18 mouse cellular contexts compared by ENCODE assay signal in genomic region chr11:102631203-102631602, GRCm38 (mm10). TPM values are rescaled to one million over a fixed set of nuclear protein-coding genes. Genes with fewer than 3 reads are reported as not detected.
A peak's percentile ranks its signal among the peaks of the same experiment; 100 is the strongest.
DNase-seq lines count a peak whose midpoint lies in the region; ATAC-seq and TF ChIP-seq lines count a peak whose summit lies in the region.
"Had no signal": no experiment of that assay in that cellular context is flagged by ENCODE, and none has a peak within 500 bp of the region (broad histone marks: within the 10 kb centered on the region; RNA-seq: fewer than 3 reads in every experiment).

No protein-coding gene starts in this region.

- H3K4me2 ChIP-seq in kidney, embryonic 16.5 days (replicated peaks; ENCODE audit: low read depth, low read length), result no peak overlapping the region
- no peak overlapping the region for H3K4me2 ChIP-seq in stomach, embryonic 16.5 days (ENCODE audit: low read depth, low read length)
- H3K4me2 ChIP-seq in stomach, postnatal 0 days (replicated peaks; ENCODE audit: low read depth), result no peak overlapping the region
- H3K4me2 ChIP-seq: midbrain, embryonic 13.5 days had no signal

- H3K36me3 ChIP-seq in heart, embryonic 10.5 days, result no peaks in the 10 kb centered on the region
- H3K36me3 ChIP-seq in kidney, embryonic 16.5 days (ENCODE audit: insufficient read depth, low read length), result no peaks in the 10 kb centered on the region
- no peaks in the 10 kb centered on the region for H3K36me3 ChIP-seq in stomach, embryonic 16.5 days (ENCODE audit: control insufficient read depth, insufficient read depth, low read length)
- no peaks in the 10 kb centered on the region for H3K36me3 ChIP-seq in stomach, postnatal 0 days (ENCODE audit: control insufficient read depth, insufficient read depth, low read length)
- H3K36me3 ChIP-seq: midbrain, embryonic 13.5 days had no signal

- intact Hi-C loops in left cerebral cortex, postnatal 10 days (cut with DNase I), result no loop called here

- no peaks in the 10 kb centered on the region for H3K9me3 ChIP-seq in heart, embryonic 10.5 days
- H3K9me3 ChIP-seq in kidney, embryonic 16.5 days (ENCODE audit: low read length), result no peaks in the 10 kb centered on the region
- no peaks in the 10 kb centered on the region for H3K9me3 ChIP-seq in stomach, embryonic 16.5 days (replicated peaks; ENCODE audit: control insufficient read depth, low read length)
- no peaks in the 10 kb centered on the region for H3K9me3 ChIP-seq in stomach, postnatal 0 days (ENCODE audit: control insufficient read depth, low read length)
- H3K9me3 ChIP-seq: midbrain, embryonic 13.5 days had no signal

- TF ChIP-seq CTCF in stomach, postnatal 0 days (IDR thresholded peaks at IDR 0.05; ENCODE audit: low read depth), result no peak

- H3K4me3 ChIP-seq in heart, embryonic 10.5 days, result no peak overlapping the region; the same call in 1 of the 2 replicates
- H3K4me3 ChIP-seq in kidney, embryonic 16.5 days (ENCODE audit: low read length), result no peak overlapping the region
- H3K4me3 ChIP-seq in stomach, embryonic 16.5 days (replicated peaks; ENCODE audit: low read length), result no peak overlapping the region
- no peak overlapping the region for H3K4me3 ChIP-seq in stomach, postnatal 0 days (ENCODE audit: low read depth, low read length)
- H3K4me3 ChIP-seq: layer of hippocampus, adult 2 months; midbrain, embryonic 13.5 days; myocyte had no signal

- no peak for DNase-seq in heart, embryonic 10.5 days (ENCODE audit: low spot score)
- no peak for DNase-seq in heart, adult 8-10 months (ENCODE audit: low spot score)
- no peak for DNase-seq in kidney, adult 8-10 months
- no peak for DNase-seq in stomach, postnatal 0 days (ENCODE audit: low spot score)
- DNase-seq in gastrocnemius, postnatal 25 days, result no peak
- no peak for DNase-seq in left cerebral cortex, postnatal 10 days (ENCODE audit: extremely low spot score in 1 of 2, low spot score in 2 of 2)
- DNase-seq: adrenal gland, adult 2 months; gastrocnemius, postnatal 36 days; heart, postnatal 4 days; kidney, adult 11 months; liver; liver, postnatal 0 days; spleen, adult 18-20 months had no signal

- no peak overlapping the region for H3K9ac ChIP-seq in kidney, embryonic 16.5 days (replicated peaks; ENCODE audit: low read length)
- H3K9ac ChIP-seq in stomach, embryonic 16.5 days (ENCODE audit: low read length), result no peak overlapping the region
- H3K9ac ChIP-seq in stomach, postnatal 0 days (ENCODE audit: low read length), result no peak overlapping the region
- H3K9ac ChIP-seq: liver, postnatal 0 days; midbrain, embryonic 13.5 days had no signal

- WGBS in heart, embryonic 10.5 days, result 54% methylated on average over 5 of the region's 5 CpGs
- 21% methylated on average over 5 of the region's 5 CpGs for WGBS in kidney, embryonic 16.5 days
- WGBS in stomach, embryonic 16.5 days, result 35% methylated on average over 5 of the region's 5 CpGs
- 55% methylated on average over 5 of the region's 5 CpGs for WGBS in stomach, postnatal 0 days

- ATAC-seq in kidney, embryonic 16.5 days (ENCODE audit: low FRiP score, low TSS enrichment), result no peak
- ATAC-seq in stomach, embryonic 16.5 days (ENCODE audit: insufficient read depth, low FRiP score), result peak; percentile 54; the same call in 1 of the 2 replicates
- ATAC-seq in stomach, postnatal 0 days (ENCODE audit: low FRiP score, low TSS enrichment), result no peak
- ATAC-seq: liver, postnatal 0 days; midbrain, embryonic 13.5 days had no signal

- H3K27me3 ChIP-seq in heart, embryonic 10.5 days (ENCODE audit: insufficient read depth, poor library complexity, severe bottlenecking), result no peaks in the 10 kb centered on the region
- H3K27me3 ChIP-seq in kidney, embryonic 16.5 days (ENCODE audit: insufficient read depth, low read length), result no peaks in the 10 kb centered on the region
- H3K27me3 ChIP-seq in stomach, embryonic 16.5 days (ENCODE audit: control insufficient read depth, insufficient read depth, low read length), result no peaks in the 10 kb centered on the region
- no peaks in the 10 kb centered on the region for H3K27me3 ChIP-seq in stomach, postnatal 0 days (ENCODE audit: control insufficient read depth, insufficient read depth, low read length)

- peaks cover 66% of the 10 kb centered on the region for H3K4me1 ChIP-seq in heart, embryonic 10.5 days
- H3K4me1 ChIP-seq in kidney, embryonic 16.5 days (ENCODE audit: insufficient read depth, low read length), result peaks cover 36% of the 10 kb centered on the region
- H3K4me1 ChIP-seq in stomach, embryonic 16.5 days (ENCODE audit: control insufficient read depth, insufficient read depth, low read length), result peaks cover 37% of the 10 kb centered on the region
- H3K4me1 ChIP-seq in stomach, postnatal 0 days (replicated peaks; ENCODE audit: control insufficient read depth, insufficient read depth), result 0 out of 2 replicates have a peak, but pooled peaks cover 5% of the 10 kb centered on the region

- peak overlapping the region; percentile 81 for H3K27ac ChIP-seq in heart, embryonic 10.5 days
- H3K27ac ChIP-seq in kidney, embryonic 16.5 days (ENCODE audit: low read length), result peak overlapping the region; percentile 71; the same call in 1 of the 2 replicates
- H3K27ac ChIP-seq in stomach, embryonic 16.5 days (ENCODE audit: low read length), result 0 out of 2 replicates have a peak overlapping the region, but pooled peaks have one; percentile 15
- no peak overlapping the region for H3K27ac ChIP-seq in stomach, postnatal 0 days (replicated peaks)
- H3K27ac ChIP-seq: layer of hippocampus, adult 2 months; midbrain, embryonic 13.5 days had no signal

- TF ChIP-seq EP300 in stomach, postnatal 0 days (optimal IDR thresholded peaks at IDR 0.05), result no peak

RNA-seq across cellular contexts. Expression of gene Fzd2, which starts 27.0 kb away (rescaled TPM):
- polyA plus RNA-seq in heart, embryonic 10.5 days (2016; fragmentation: Nextera tagmentation; extraction: Ambion mirVana), result 22.9 and 34.5 TPM in 2 replicates
- 1 to 10 TPM; 1.5 to 2.5 (median 2.2) TPM for total RNA-seq in heart, adult 8-10 months (2022)
- 27.2 and 27.5 TPM in 2 replicates for polyA plus RNA-seq in kidney, embryonic 16.5 days (2015; fragmentation: Nextera tagmentation; extraction: Ambion mirVana)
- polyA plus RNA-seq in stomach, embryonic 16.5 days (2015; fragmentation: Nextera tagmentation; extraction: Ambion mirVana), result 12.2 and 15.4 TPM in 2 replicates
- polyA plus RNA-seq in stomach, postnatal 0 days (2015; fragmentation: Nextera tagmentation; extraction: Ambion mirVana), result 10.2 and 11.8 TPM in 2 replicates
- 1 to 10 TPM; 2.5 to 2.7 TPM for total RNA-seq in gastrocnemius, postnatal 25 days (2021)
- total RNA-seq in left cerebral cortex, postnatal 10 days (2021), result 10 to 100 TPM in 1 of 2 experiments, 1 to 10 TPM in 1; 6.7 to 11.0 TPM

RNA-seq across cellular contexts. Expression of gene Meioc, which starts 32.3 kb away (rescaled TPM):
- polyA plus RNA-seq in heart, embryonic 10.5 days (2016; fragmentation: Nextera tagmentation; extraction: Ambion mirVana), result 0.53 and 1.2 TPM in 2 replicates
- not detected for total RNA-seq in heart, adult 8-10 months (2022)
- polyA plus RNA-seq in kidney, embryonic 16.5 days (2015; fragmentation: Nextera tagmentation; extraction: Ambion mirVana), result 0.28 and 0.34 TPM in 2 replicates
- polyA plus RNA-seq in stomach, embryonic 16.5 days (2015; fragmentation: Nextera tagmentation; extraction: Ambion mirVana), result 0.40 and 0.79 TPM in 2 replicates
- 0.23 and 0.39 TPM in 2 replicates for polyA plus RNA-seq in stomach, postnatal 0 days (2015; fragmentation: Nextera tagmentation; extraction: Ambion mirVana)
- not detected for total RNA-seq in gastrocnemius, postnatal 25 days (2021)
- total RNA-seq in left cerebral cortex, postnatal 10 days (2021), result not detected
- total RNA-seq: adrenal gland, adult 2 months; gastrocnemius, postnatal 36 days; layer of hippocampus, adult 2 months had no signal
- polyA plus RNA-seq: adrenal gland, adult 2 months; liver, postnatal 0 days had no signal

RNA-seq across cellular contexts. Expression of gene Gm11627, which starts 51.9 kb away (rescaled TPM):
- 11.6 and 13.5 TPM in 2 replicates for polyA plus RNA-seq in heart, embryonic 10.5 days (2016; fragmentation: Nextera tagmentation; extraction: Ambion mirVana)
- under 1 TPM in 3 of 4 experiments, not detected in 1; 0.34 to 0.65 (median 0.60) TPM for total RNA-seq in heart, adult 8-10 months (2022)
- polyA plus RNA-seq in kidney, embryonic 16.5 days (2015; fragmentation: Nextera tagmentation; extraction: Ambion mirVana), result 7.9 and 10.8 TPM in 2 replicates
- 21.0 and 22.0 TPM in 2 replicates for polyA plus RNA-seq in stomach, embryonic 16.5 days (2015; fragmentation: Nextera tagmentation; extraction: Ambion mirVana)
- polyA plus RNA-seq in stomach, postnatal 0 days (2015; fragmentation: Nextera tagmentation; extraction: Ambion mirVana), result 20.1 and 22.4 TPM in 2 replicates
- under 1 TPM in 1 of 2 experiments, not detected in 1; 0.43 TPM for total RNA-seq in gastrocnemius, postnatal 25 days (2021)
- 1 to 10 TPM; 5.4 to 7.1 TPM for total RNA-seq in left cerebral cortex, postnatal 10 days (2021)
- total RNA-seq: gastrocnemius, postnatal 36 days had no signal
- polyA plus RNA-seq: adrenal gland, adult 2 months; liver, postnatal 0 days had no signal
